Mouse (Mus musculus) duodenum, adult 2 months (tissue): ENCODE measurements around the gene Dmrt2. TPM values are rescaled to one million over a fixed set of nuclear protein-coding genes. Genes with fewer than 3 reads are reported as not detected.

Experiments used
- polyA plus RNA-seq: library from polyadenylated mRNA; depleted of rRNA; stranded (reverse); fragments of >200 nt; gene quantifications from 2 replicates; pipeline ENCODE4 v1.2.3, GENCODE M21; 2012; ENCODE audit warnings: low replicate concordance; rRNA removed

Dmrt2 gene
- polyA plus RNA-seq = 0.31 TPM in 1 of 2 replicates, not detected in the other

GRCm38 (mm10) chr19:25672101-25672950 lies at the start of gene Dmrt2:
Gene Dmrt2 (plus strand): TSS chr19:25672411.

Other genes starting within 250 kb of the Dmrt2 start
- gene Dmrt1, start 166.8 kb upstream of the Dmrt2 start, polyA plus RNA-seq = not detected in 2 replicates
- gene Dmrt3, start 62.1 kb upstream of the Dmrt2 start, polyA plus RNA-seq = 0.72 TPM in 1 of 2 replicates, not detected in the other